Mouse (Mus musculus) spleen, adult 2 months (tissue): ENCODE data around the gene Slco1a6.

ENCODE experiments used
- CTCF ChIP-seq: fragments of 200-500 bp; IDR thresholded peaks from 2 replicates; pipeline ENCODE4 v1.5.1; 2011; ENCODE audit warnings: mild to moderate bottlenecking, inconsistent platforms; ENCODE audit not compliant: insufficient read depth, insufficient read length, insufficient replicate concordance; ENCODE audit errors: extremely low read depth
- POLR2A ChIP-seq: fragments of 200-500 bp; IDR thresholded peaks from 2 replicates; pipeline ENCODE4 v1.6.1; 2011; ENCODE audit warnings: low read depth, low read length, inconsistent platforms

GRCm38 (mm10) chr6:142041896-142042295 lies 166.4 kb downstream of the Slco1a6 start:
- no peak for TF ChIP-seq POLR2A
- no peak for TF ChIP-seq CTCF
